Mouse (Mus musculus): ENCODE results near the gene Shprh. TPM values are rescaled to one million over a fixed set of nuclear protein-coding genes. Genes with fewer than 3 reads are reported as not detected.

Shprh gene
- 22.6 and 24.4 TPM in 2 replicates for polyA plus RNA-seq (2014; fragmentation: Nextera tagmentation; extraction: Ambion mirVana)

GRCm38 (mm10) chr10:11148884-11149741 lies at the start of gene Shprh:
Gene Shprh, plus strand, starts transcription at chr10:11149427.
- ATAC-seq (ENCODE audit: insufficient number of reproducible peaks, low FRiP score, low TSS enrichment, low read depth) (peak; percentile 100), DNase-seq (ENCODE audit: low spot score) (peak; percentile 98)
- Histone ChIP-seq H3K36me3 (ENCODE audit: control insufficient read depth, insufficient read depth, low read length) (peaks cover 8% of the 10 kb centered on the region; the same call in 1 of the 2 replicates), H3K9ac (ENCODE audit: low read length) (peak within 1 kb of the TSS; percentile 89), H3K27me3 (ENCODE audit: control insufficient read depth, insufficient read depth, low read length) (no peaks in the 10 kb centered on the region), H3K4me2 (ENCODE audit: low read depth, severe bottlenecking) (peak within 1 kb of the TSS; percentile 71), H3K9me3 (ENCODE audit: control insufficient read depth, low read length) (no peaks in the 10 kb centered on the region), H3K27ac (replicated peaks; ENCODE audit: low read depth, low read length) (no peak within 1 kb of the TSS), H3K4me3 (ENCODE audit: low read depth, low read length) (peak within 1 kb of the TSS; percentile 90), H3K4me1 (ENCODE audit: control insufficient read depth, insufficient read depth, low read length) (no peaks in the 10 kb centered on the region)
- WGBS, result 2% methylated on average over 58 of the region's 60 CpGs

- no peak for DNase-seq (ENCODE audit: low spot score)
- Histone ChIP-seq H3K9me3 (ENCODE audit: control insufficient read depth, low read length) (no peaks in the 10 kb centered on the region), H3K4me2 (ENCODE audit: low read depth, severe bottlenecking) (no peak overlapping the region), H3K36me3 (ENCODE audit: control insufficient read depth, insufficient read depth, low read length) (no peaks in the 10 kb centered on the region), H3K4me3 (ENCODE audit: low read depth, low read length) (no peak overlapping the region), H3K9ac (ENCODE audit: low read length) (no peak overlapping the region), H3K4me1 (ENCODE audit: control insufficient read depth, insufficient read depth, low read length) (no peaks in the 10 kb centered on the region), H3K27me3 (ENCODE audit: control insufficient read depth, insufficient read depth, low read length) (no peaks in the 10 kb centered on the region), H3K27ac (replicated peaks; ENCODE audit: low read depth, low read length) (no peak overlapping the region)
- no peak for ATAC-seq (ENCODE audit: insufficient number of reproducible peaks, low FRiP score, low TSS enrichment, low read depth)
- WGBS, result 86% methylated on average over 2 of the region's 2 CpGs
Observed at GRCm38 (mm10) chr10:11121781-11122180, 27.4 kb upstream of the Shprh start.

GRCm38 (mm10) chr10:11145580-11145979 lies 3.6 kb upstream of the Shprh start:
- no peak for ATAC-seq (ENCODE audit: insufficient number of reproducible peaks, low FRiP score, low TSS enrichment, low read depth)
- Histone ChIP-seq H3K27me3 (ENCODE audit: control insufficient read depth, insufficient read depth, low read length) (no peaks in the 10 kb centered on the region), H3K9me3 (ENCODE audit: control insufficient read depth, low read length) (no peaks in the 10 kb centered on the region)

GRCm38 (mm10) chr10:11148446-11148845 lies 781 bp upstream of the Shprh start:
- DNase-seq (ENCODE audit: low spot score), result no peak
- ATAC-seq (ENCODE audit: insufficient number of reproducible peaks, low FRiP score, low TSS enrichment, low read depth), result no peak
- H3K27ac ChIP-seq (replicated peaks; ENCODE audit: low read depth, low read length), result no peak overlapping the region
- H3K4me3 ChIP-seq (ENCODE audit: low read depth, low read length), result no peak overlapping the region
- H3K4me1 ChIP-seq (ENCODE audit: control insufficient read depth, insufficient read depth, low read length), result no peaks in the 10 kb centered on the region
- H3K27me3 ChIP-seq (ENCODE audit: control insufficient read depth, insufficient read depth, low read length), result no peaks in the 10 kb centered on the region
- WGBS, result 86% methylated on average over 4 of the region's 4 CpGs
- H3K9ac ChIP-seq (ENCODE audit: low read length), result no peak overlapping the region
- H3K36me3 ChIP-seq (ENCODE audit: control insufficient read depth, insufficient read depth, low read length), result peaks cover 8% of the 10 kb centered on the region; the same call in 1 of the 2 replicates
- H3K9me3 ChIP-seq (ENCODE audit: control insufficient read depth, low read length), result no peaks in the 10 kb centered on the region
- no peak overlapping the region for H3K4me2 ChIP-seq (ENCODE audit: low read depth, severe bottlenecking)

More at GRCm38 (mm10) chr10:11145580-11145979, 3.6 kb upstream of the Shprh start:
- no peak overlapping the region for H3K4me2 ChIP-seq (ENCODE audit: low read depth, severe bottlenecking)
- H3K36me3 ChIP-seq (ENCODE audit: control insufficient read depth, insufficient read depth, low read length), result no peaks in the 10 kb centered on the region
- H3K4me3 ChIP-seq (ENCODE audit: low read depth, low read length), result no peak overlapping the region
- H3K4me1 ChIP-seq (ENCODE audit: control insufficient read depth, insufficient read depth, low read length), result no peaks in the 10 kb centered on the region
- H3K9ac ChIP-seq (ENCODE audit: low read length), result no peak overlapping the region
- H3K27ac ChIP-seq (replicated peaks; ENCODE audit: low read depth, low read length), result no peak overlapping the region
- no peak for DNase-seq (ENCODE audit: low spot score)

GRCm38 (mm10) chr10:11149742-11150125 lies 507 bp downstream of the Shprh start:
- ATAC-seq (ENCODE audit: insufficient number of reproducible peaks, low FRiP score, low TSS enrichment, low read depth) (no peak), DNase-seq (ENCODE audit: low spot score) (no peak)
- H3K36me3 ChIP-seq (ENCODE audit: control insufficient read depth, insufficient read depth, low read length), result peaks cover 8% of the 10 kb centered on the region; the same call in 1 of the 2 replicates
- H3K27me3 ChIP-seq (ENCODE audit: control insufficient read depth, insufficient read depth, low read length), result no peaks in the 10 kb centered on the region
- peak overlapping the region; percentile 71 for H3K4me2 ChIP-seq (ENCODE audit: low read depth, severe bottlenecking)
- no peaks in the 10 kb centered on the region for H3K4me1 ChIP-seq (ENCODE audit: control insufficient read depth, insufficient read depth, low read length)
- H3K9me3 ChIP-seq (ENCODE audit: control insufficient read depth, low read length), result no peaks in the 10 kb centered on the region
- peak overlapping the region; percentile 90 for H3K4me3 ChIP-seq (ENCODE audit: low read depth, low read length)
- under 1% methylated on average over 20 of the region's 20 CpGs for WGBS
- H3K27ac ChIP-seq (replicated peaks; ENCODE audit: low read depth, low read length), result no peak overlapping the region
- peak overlapping the region; percentile 89 for H3K9ac ChIP-seq (ENCODE audit: low read length)

- DNase-seq (ENCODE audit: low spot score) (no peak), ATAC-seq (ENCODE audit: insufficient number of reproducible peaks, low FRiP score, low TSS enrichment, low read depth) (no peak)
- Histone ChIP-seq H3K27me3 (ENCODE audit: control insufficient read depth, insufficient read depth, low read length) (no peaks in the 10 kb centered on the region), H3K4me3 (ENCODE audit: low read depth, low read length) (no peak overlapping the region), H3K4me2 (ENCODE audit: low read depth, severe bottlenecking) (no peak overlapping the region), H3K9ac (ENCODE audit: low read length) (no peak overlapping the region), H3K4me1 (ENCODE audit: control insufficient read depth, insufficient read depth, low read length) (no peaks in the 10 kb centered on the region), H3K27ac (replicated peaks; ENCODE audit: low read depth, low read length) (no peak overlapping the region), H3K36me3 (ENCODE audit: control insufficient read depth, insufficient read depth, low read length) (peaks cover 8% of the 10 kb centered on the region; the same call in 1 of the 2 replicates), H3K9me3 (ENCODE audit: control insufficient read depth, low read length) (no peaks in the 10 kb centered on the region)
- WGBS, result 94% methylated on average over 14 of the region's 14 CpGs
Observed at GRCm38 (mm10) chr10:11151644-11152043, 2.4 kb downstream of the Shprh start.

- no peak for DNase-seq (ENCODE audit: low spot score)
- H3K27ac ChIP-seq (replicated peaks; ENCODE audit: low read depth, low read length), result no peak overlapping the region
- H3K4me1 ChIP-seq (ENCODE audit: control insufficient read depth, insufficient read depth, low read length), result no peaks in the 10 kb centered on the region
- no peak for ATAC-seq (ENCODE audit: insufficient number of reproducible peaks, low FRiP score, low TSS enrichment, low read depth)
- H3K27me3 ChIP-seq (ENCODE audit: control insufficient read depth, insufficient read depth, low read length), result no peaks in the 10 kb centered on the region
- no peaks in the 10 kb centered on the region for H3K9me3 ChIP-seq (ENCODE audit: control insufficient read depth, low read length)
- H3K9ac ChIP-seq (ENCODE audit: low read length), result no peak overlapping the region
- WGBS, result 91% methylated on average over 9 of the region's 9 CpGs
- H3K4me2 ChIP-seq (ENCODE audit: low read depth, severe bottlenecking), result no peak overlapping the region
- H3K36me3 ChIP-seq (ENCODE audit: control insufficient read depth, insufficient read depth, low read length), result peaks cover 7% of the 10 kb centered on the region
- no peak overlapping the region for H3K4me3 ChIP-seq (ENCODE audit: low read depth, low read length)
Observed at GRCm38 (mm10) chr10:11157039-11157438, 7.8 kb downstream of the Shprh start.

GRCm38 (mm10) chr10:11164537-11164936 lies 15.3 kb downstream of the Shprh start:
- Histone ChIP-seq H3K9me3 (ENCODE audit: control insufficient read depth, low read length) (no peaks in the 10 kb centered on the region), H3K27ac (replicated peaks; ENCODE audit: low read depth, low read length) (no peak overlapping the region), H3K9ac (ENCODE audit: low read length) (no peak overlapping the region), H3K27me3 (ENCODE audit: control insufficient read depth, insufficient read depth, low read length) (no peaks in the 10 kb centered on the region), H3K4me2 (ENCODE audit: low read depth, severe bottlenecking) (no peak overlapping the region), H3K4me1 (ENCODE audit: control insufficient read depth, insufficient read depth, low read length) (no peaks in the 10 kb centered on the region), H3K4me3 (ENCODE audit: low read depth, low read length) (no peak overlapping the region), H3K36me3 (ENCODE audit: control insufficient read depth, insufficient read depth, low read length) (peaks cover 19% of the 10 kb centered on the region)
- no peak for DNase-seq (ENCODE audit: low spot score)
- 96% methylated on average over 5 of the region's 5 CpGs for WGBS
- ATAC-seq (ENCODE audit: insufficient number of reproducible peaks, low FRiP score, low TSS enrichment, low read depth), result no peak

Data from limb, embryonic 11.5 days (tissue).